Mouse (Mus musculus) liver, embryonic 14.5 days (tissue): ENCODE data around the gene Il5ra. TPM values are rescaled to one million over a fixed set of nuclear protein-coding genes. Genes with fewer than 3 reads are reported as not detected.
A peak's percentile ranks its signal among the peaks of the same experiment; 100 is the strongest.

Source experiments
- ATAC-seq: fragments of 200-750 bp; cut with Nextera tagmentation; 2 replicates; pipeline ENCODE4 v1.8.0; 2017; ENCODE audit warnings: moderate number of reproducible peaks, mild to moderate bottlenecking, moderate library complexity; ENCODE audit not compliant: insufficient read depth
- DNase-seq, 3 experiments: peaks; one replicate each; pipeline ENCODE4 v3.0.0-alpha.2; 2012 to 2013; ENCODE audit warnings: low read depth in 3 of 3, low spot score in 3 of 3
- H3K27ac ChIP-seq: fragments of 300-500 bp; sonication (generic); 2 replicates; pipeline ENCODE4 v1.5.1; 2014; ENCODE audit warnings: moderate library complexity, mild to moderate bottlenecking, control low read depth, inconsistent platforms
- H3K27me3 ChIP-seq: fragments of 300-500 bp; sonication (generic); 2 replicates; pipeline ENCODE4 v1.6.1; 2014; ENCODE audit warnings: mild to moderate bottlenecking, low read length, moderate library complexity; ENCODE audit not compliant: control insufficient read depth, insufficient read depth
- H3K36me3 ChIP-seq: fragments of 300-500 bp; sonication (generic); replicated peaks from 2 replicates; pipeline ENCODE4 v1.6.1; 2014; ENCODE audit warnings: low read depth; ENCODE audit not compliant: control insufficient read depth, insufficient read depth
- H3K4me1 ChIP-seq, 2 experiments: fragments of 200-500 bp in 1 of 2; fragments of 300-500 bp in 1 of 2; sonication (generic) in 1 of 2; replicated peaks; 2 replicates each; pipeline ENCODE4 v1.6.1; 2012 to 2014; ENCODE audit warnings: antibody characterized with exemption in 1 of 2, inconsistent platforms in 1 of 2, low read length in 1 of 2; ENCODE audit not compliant: control insufficient read depth in 2 of 2, insufficient read depth in 2 of 2
- H3K4me2 ChIP-seq: fragments of 300-500 bp; sonication (generic); 2 replicates; pipeline ENCODE4 v1.6.1; 2014; ENCODE audit warnings: low read depth, mild to moderate bottlenecking, control low read depth, moderate library complexity
- H3K4me3 ChIP-seq, 2 experiments: fragments of 200-500 bp in 1 of 2; fragments of 300-500 bp in 1 of 2; sonication (generic) in 1 of 2; 2 replicates each; pipeline ENCODE4 v1.5.1; 2012 to 2014; ENCODE audit warnings: low read depth in 2 of 2, low read length in 2 of 2, mild to moderate bottlenecking in 2 of 2, control low read depth in 1 of 2, inconsistent platforms in 1 of 2, moderate library complexity in 1 of 2; ENCODE audit not compliant: insufficient read depth in 1 of 2
- H3K9ac ChIP-seq: fragments of 300-500 bp; sonication (generic); replicated peaks from 2 replicates; pipeline ENCODE4 v1.6.1; 2014; ENCODE audit warnings: mild to moderate bottlenecking, control low read depth, moderate library complexity
- H3K9me3 ChIP-seq: fragments of 300-500 bp; sonication (generic); 2 replicates; pipeline ENCODE4 v1.6.1; 2016; ENCODE audit warnings: low read length, mixed read lengths; ENCODE audit not compliant: control insufficient read depth
- CTCF ChIP-seq: IDR thresholded peaks from 2 replicates; pipeline ENCODE4 v1.5.1; 2016; ENCODE audit warnings: antibody characterized with exemption, low read depth, control low read depth
- EP300 ChIP-seq: IDR thresholded peaks from 2 replicates; pipeline ENCODE4 v1.6.1; 2016; ENCODE audit warnings: antibody characterized with exemption, low read depth
- WGBS: fragments of 180-500 bp; shearing (Covaris S2); extraction: QIAGEN DNeasy Blood & Tissue Kit; methylation state at CpG from one replicate; pipeline ENCODE4 v1.1.7; 2014; ENCODE audit not compliant: insufficient replicate concordance; 5-methylcytosine and 5-hydroxymethylcytosine counted together
- polyA plus RNA-seq, 2 experiments: library from polyadenylated mRNA; depleted of rRNA in 1 of 2; stranded (reverse) in 1 of 2; unstranded in 1 of 2; fragments of >200 nt; fragmentation: Nextera tagmentation in 1 of 2; extraction: Ambion mirVana in 1 of 2; gene quantifications; 2 replicates each; pipeline versions ENCODE4 v1.2.1 to v1.2.3; 2012 to 2014

Gene Il5ra
- polyA plus RNA-seq, 2 experiments: 0.09 to 0.13 TPM

GRCm38 (mm10) chr6:106791429-106791828, 42.6 kb upstream of the Il5ra start:
- no peak overlapping the region for H3K9ac ChIP-seq
- ATAC-seq: no peak
- no peaks in the 10 kb centered on the region for H3K27me3 ChIP-seq
- DNase-seq: no peak
- no peak overlapping the region for H3K4me2 ChIP-seq
- peaks cover 5% of the 10 kb centered on the region for H3K36me3 ChIP-seq
- TF ChIP-seq CTCF: no peak
- no peak overlapping the region for H3K4me3 ChIP-seq
- no peak overlapping the region for H3K27ac ChIP-seq
- H3K4me1 ChIP-seq: no peaks in the 10 kb centered on the region
- 79% methylated on average over 8 of the region's 8 CpGs for WGBS
- H3K9me3 ChIP-seq: no peaks in the 10 kb centered on the region

- Histone ChIP-seq H3K4me1 (no peaks in the 10 kb centered on the region), H3K4me2 (no peak overlapping the region), H3K27ac (no peak overlapping the region), H3K9ac (no peak overlapping the region), H3K9me3 (no peaks in the 10 kb centered on the region), H3K27me3 (no peaks in the 10 kb centered on the region), H3K36me3 (peaks cover 9% of the 10 kb centered on the region), H3K4me3 (no peak overlapping the region)
- TF ChIP-seq EP300 (no peak), CTCF (no peak)
- DNase-seq (no peak), ATAC-seq (no peak)
- 59% methylated on average over 3 of the region's 3 CpGs for WGBS
Observed at GRCm38 (mm10) chr6:106787138-106787537, 38.3 kb upstream of the Il5ra start.

- ATAC-seq (no peak), DNase-seq (no peak)
- 21% methylated on average over 4 of the region's 4 CpGs for WGBS
- H3K9ac ChIP-seq: peak overlapping the region; percentile 71
- peaks cover 3 to 6% of the 10 kb centered on the region in 2 experiments; a peak in 3 of 4 replicates for H3K4me1 ChIP-seq
- peak overlapping the region; percentile 66 to 83 for H3K4me3 ChIP-seq
- peaks cover 13% of the 10 kb centered on the region for H3K36me3 ChIP-seq
- H3K4me2 ChIP-seq: peak overlapping the region; percentile 87
- TF ChIP-seq EP300: no peak
- TF ChIP-seq CTCF: no peak
- H3K27ac ChIP-seq: no peak overlapping the region
- H3K27me3 ChIP-seq: no peaks in the 10 kb centered on the region
- H3K9me3 ChIP-seq: no peaks in the 10 kb centered on the region
Observed at GRCm38 (mm10) chr6:106770046-106770445, 21.2 kb upstream of the Il5ra start.

- peaks cover 13% of the 10 kb centered on the region for H3K36me3 ChIP-seq
- H3K9ac ChIP-seq: peak overlapping the region; percentile 71
- TF ChIP-seq EP300 (no peak), CTCF (no peak)
- WGBS: under 1% methylated on average over 33 of the region's 33 CpGs
- no peak for DNase-seq
- H3K4me3 ChIP-seq: peak overlapping the region; percentile 66 to 83
- peak overlapping the region; percentile 2; the same call in 1 of the 2 replicates for H3K27ac ChIP-seq
- no peaks in the 10 kb centered on the region for H3K9me3 ChIP-seq
- peak; percentile 82 for ATAC-seq
- peak overlapping the region; percentile 87 for H3K4me2 ChIP-seq
- no peaks in the 10 kb centered on the region for H3K27me3 ChIP-seq
- H3K4me1 ChIP-seq: peaks cover 3 to 6% of the 10 kb centered on the region in 2 experiments; a peak in 3 of 4 replicates
Observed at GRCm38 (mm10) chr6:106769290-106769866, 20.5 kb upstream of the Il5ra start.

- TF ChIP-seq CTCF (no peak), EP300 (no peak)
- no peaks in the 10 kb centered on the region for H3K9me3 ChIP-seq
- H3K27ac ChIP-seq: peak within 1 kb of the TSS; percentile 2; the same call in 1 of the 2 replicates
- DNase-seq (peak; percentile 93), ATAC-seq (peak; percentile 100)
- no peaks in the 10 kb centered on the region for H3K27me3 ChIP-seq
- peak within 1 kb of the TSS; percentile 71 for H3K9ac ChIP-seq
- whole genome bisulfite sequencing: 5% methylated on average over 35 of the region's 35 CpGs
- H3K4me3 ChIP-seq: peak within 1 kb of the TSS; percentile 66 to 83
- peaks cover 3 to 6% of the 10 kb centered on the region in 2 experiments; a peak in 3 of 4 replicates for H3K4me1 ChIP-seq
- peak within 1 kb of the TSS; percentile 87 for H3K4me2 ChIP-seq
- peaks cover 13% of the 10 kb centered on the region for H3K36me3 ChIP-seq
Observed at GRCm38 (mm10) chr6:106768640-106769289, 19.9 kb upstream of the Il5ra start, which contains the start of gene Trnt1. Gene Trnt1, plus strand, starts transcription at chr6:106769120.
